Mouse (Mus musculus) midbrain, embryonic 15.5 days (tissue): ENCODE measurements at regions not wholly inside any gene's neighbourhood (a gene's known extent, or its start where the extent isn't known, plus 50 kb on each side); places are given as distances from the start of the nearest gene placed in this dataset.

Source experiments
- ATAC-seq: fragments of 200-750 bp; cut with Nextera tagmentation; replicated peaks from 2 replicates; pipeline ENCODE4 v1.8.0; 2017; ENCODE audit warnings: moderate TSS enrichment
- H3K27ac ChIP-seq: fragments of 300-500 bp; sonication (generic); 2 replicates; pipeline ENCODE4 v1.5.1; 2015; ENCODE audit warnings: mild to moderate bottlenecking, inconsistent platforms
- H3K27me3 ChIP-seq: fragments of 300-500 bp; sonication (generic); replicated peaks from 2 replicates; pipeline ENCODE4 v1.6.1; 2015; ENCODE audit warnings: inconsistent platforms
- H3K36me3 ChIP-seq: fragments of 300-500 bp; sonication (generic); replicated peaks from 2 replicates; pipeline ENCODE4 v1.6.1; 2015; ENCODE audit warnings: inconsistent platforms
- H3K4me1 ChIP-seq: fragments of 300-500 bp; sonication (generic); 2 replicates; pipeline ENCODE4 v1.6.1; 2015; ENCODE audit warnings: inconsistent platforms
- H3K4me2 ChIP-seq: fragments of 300-500 bp; sonication (generic); 2 replicates; pipeline ENCODE4 v1.6.1; 2015; ENCODE audit warnings: inconsistent platforms, mild to moderate bottlenecking, moderate library complexity
- H3K4me3 ChIP-seq: fragments of 300-500 bp; sonication (generic); 2 replicates; pipeline ENCODE4 v1.5.1; 2015; ENCODE audit warnings: mild to moderate bottlenecking, inconsistent platforms
- H3K9ac ChIP-seq: fragments of 300-500 bp; sonication (generic); 2 replicates; pipeline ENCODE4 v1.6.1; 2015; ENCODE audit warnings: mild to moderate bottlenecking, inconsistent platforms
- H3K9me3 ChIP-seq: fragments of 300-500 bp; sonication (generic); 2 replicates; pipeline ENCODE4 v1.6.1; 2016; ENCODE audit warnings: inconsistent platforms
- WGBS: fragments of 180-500 bp; shearing (Covaris S2); methylation state at CpG from one replicate; pipeline ENCODE4 v1.1.7; 2015; ENCODE audit warnings: mixed read lengths; 5-methylcytosine and 5-hydroxymethylcytosine counted together

DNA sequence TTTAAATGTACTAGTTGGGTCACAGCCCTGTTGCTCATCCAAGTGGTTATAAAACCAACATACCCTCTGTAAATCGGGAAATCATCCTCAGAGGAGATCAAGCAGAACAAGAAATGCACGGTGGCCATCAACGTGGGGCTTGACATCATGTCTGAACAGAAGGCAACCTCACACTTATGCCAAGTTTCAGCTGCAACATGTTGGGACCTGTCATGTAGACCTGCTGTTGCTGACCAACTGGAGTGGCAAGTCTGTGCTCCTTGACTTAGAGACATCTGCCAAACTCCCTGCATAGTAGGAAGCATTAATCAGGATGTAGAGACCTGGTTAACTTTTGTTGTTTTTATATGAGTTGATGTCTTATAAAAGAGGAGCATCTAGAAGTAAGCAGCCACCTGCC is 244.0 kb upstream of the Fam98a start:
- WGBS, result 92% methylated on average over 3 of the region's 3 CpGs
- Histone ChIP-seq H3K9ac (no peak overlapping the region), H3K4me3 (no peak overlapping the region), H3K27ac (no peak overlapping the region), H3K27me3 (no peaks in the 10 kb centered on the region), H3K4me1 (no peaks in the 10 kb centered on the region), H3K4me2 (no peak overlapping the region), H3K9me3 (no peaks in the 10 kb centered on the region), H3K36me3 (no peaks in the 10 kb centered on the region)
- no peak for ATAC-seq

DNA sequence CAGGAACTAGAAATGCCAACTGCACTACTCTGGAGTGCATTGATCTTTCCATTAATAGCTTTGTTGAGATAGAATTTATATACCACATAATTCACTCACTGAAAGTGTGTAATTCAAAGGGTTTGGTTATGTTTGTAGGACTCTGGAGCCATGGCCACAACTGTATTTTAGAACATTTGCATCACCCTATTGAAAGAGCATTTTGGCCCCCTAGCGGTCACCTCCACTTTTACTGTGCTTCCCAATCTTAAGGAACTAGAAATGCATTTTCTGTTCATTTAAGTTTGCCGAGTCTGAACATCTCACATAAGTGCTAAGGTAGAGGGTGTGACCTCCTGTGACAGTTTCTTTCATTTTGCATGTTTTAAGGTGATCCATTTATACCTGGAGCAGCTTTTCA is 228.0 kb upstream of the Fam98a start:
- Histone ChIP-seq H3K9me3 (no peaks in the 10 kb centered on the region), H3K4me3 (no peak overlapping the region), H3K4me1 (no peaks in the 10 kb centered on the region), H3K4me2 (no peak overlapping the region), H3K9ac (no peak overlapping the region), H3K27ac (no peak overlapping the region), H3K27me3 (no peaks in the 10 kb centered on the region), H3K36me3 (no peaks in the 10 kb centered on the region)
- 39% methylated on average over 2 of the region's 2 CpGs for WGBS
- ATAC-seq, result no peak

DNA sequence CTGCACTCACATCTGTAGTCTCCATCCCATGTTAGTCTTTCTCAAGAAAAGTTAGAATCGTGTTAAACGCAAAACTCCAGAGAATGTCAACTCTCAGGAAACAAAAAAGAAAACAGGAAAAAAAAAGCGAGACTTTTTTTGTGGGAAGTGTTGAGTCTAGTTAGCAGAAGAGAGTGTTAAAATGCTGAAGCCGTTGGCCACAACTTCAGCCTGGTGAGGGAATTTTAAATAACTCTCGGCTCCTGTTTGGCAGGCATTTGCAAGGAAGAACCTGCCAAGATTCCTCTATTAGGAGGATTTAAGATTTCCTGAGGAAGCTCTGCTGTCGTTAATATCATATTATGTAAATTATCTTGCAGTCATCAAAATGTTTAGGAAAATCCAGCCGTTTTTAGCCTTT is 224.9 kb upstream of the Fam98a start:
- H3K27ac ChIP-seq, result no peak overlapping the region
- no peak overlapping the region for H3K9ac ChIP-seq
- H3K4me3 ChIP-seq, result no peak overlapping the region
- H3K4me1 ChIP-seq, result no peaks in the 10 kb centered on the region
- no peak for ATAC-seq
- WGBS, result 82% methylated on average over 7 of the region's 7 CpGs
- H3K36me3 ChIP-seq, result no peaks in the 10 kb centered on the region
- no peak overlapping the region for H3K4me2 ChIP-seq
- no peaks in the 10 kb centered on the region for H3K27me3 ChIP-seq
- no peaks in the 10 kb centered on the region for H3K9me3 ChIP-seq

DNA sequence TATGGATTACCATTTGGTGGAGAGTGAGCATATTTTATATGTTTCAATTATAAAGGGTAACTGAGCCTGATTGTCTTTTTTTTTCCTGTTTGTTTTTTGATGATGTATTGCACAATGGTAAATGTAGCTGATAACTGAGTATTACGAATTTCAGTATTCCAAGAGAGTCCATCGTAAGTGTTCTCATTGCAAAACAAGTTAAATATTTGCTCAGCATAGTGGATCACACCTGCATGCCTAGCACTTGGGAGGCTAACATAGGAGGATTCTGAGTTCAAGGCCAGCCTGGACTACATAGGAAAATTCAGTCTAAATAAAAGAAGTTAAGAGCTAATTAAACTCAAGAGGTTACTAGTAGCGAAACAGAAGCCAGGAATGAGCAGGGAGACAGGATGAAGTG is 223.8 kb upstream of the Fam98a start:
- Histone ChIP-seq H3K4me3 (no peak overlapping the region), H3K27ac (no peak overlapping the region), H3K27me3 (no peaks in the 10 kb centered on the region), H3K9ac (no peak overlapping the region), H3K4me2 (no peak overlapping the region), H3K36me3 (no peaks in the 10 kb centered on the region), H3K4me1 (no peaks in the 10 kb centered on the region), H3K9me3 (no peaks in the 10 kb centered on the region)
- ATAC-seq, result no peak
- 86% methylated on average over 3 of the region's 3 CpGs for WGBS

DNA sequence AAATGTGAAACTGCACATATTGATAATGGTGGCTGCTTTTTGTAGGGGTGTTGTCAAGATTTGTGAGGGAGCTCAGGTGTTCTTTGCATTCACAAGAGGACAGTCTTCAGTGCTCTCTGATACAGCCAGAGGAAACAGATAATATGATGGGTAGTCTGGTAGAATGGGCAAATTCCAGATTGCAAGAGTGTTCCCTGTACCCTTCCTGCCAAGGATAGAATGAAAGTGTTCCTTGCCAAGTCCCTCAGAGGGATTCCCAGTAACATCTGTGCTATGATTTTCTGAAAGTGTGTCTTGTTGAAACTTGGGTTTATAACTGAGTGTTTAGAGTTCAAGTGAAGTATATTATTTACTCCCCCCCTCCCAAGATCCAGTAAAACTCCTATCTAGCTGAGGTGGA is 221.1 kb upstream of the Fam98a start:
- no peaks in the 10 kb centered on the region for H3K9me3 ChIP-seq
- ATAC-seq, result no peak
- H3K9ac ChIP-seq, result no peak overlapping the region
- H3K4me1 ChIP-seq, result no peaks in the 10 kb centered on the region
- no peak overlapping the region for H3K4me3 ChIP-seq
- no peaks in the 10 kb centered on the region for H3K27me3 ChIP-seq
- no peaks in the 10 kb centered on the region for H3K36me3 ChIP-seq
- H3K27ac ChIP-seq, result no peak overlapping the region
- H3K4me2 ChIP-seq, result no peak overlapping the region

DNA sequence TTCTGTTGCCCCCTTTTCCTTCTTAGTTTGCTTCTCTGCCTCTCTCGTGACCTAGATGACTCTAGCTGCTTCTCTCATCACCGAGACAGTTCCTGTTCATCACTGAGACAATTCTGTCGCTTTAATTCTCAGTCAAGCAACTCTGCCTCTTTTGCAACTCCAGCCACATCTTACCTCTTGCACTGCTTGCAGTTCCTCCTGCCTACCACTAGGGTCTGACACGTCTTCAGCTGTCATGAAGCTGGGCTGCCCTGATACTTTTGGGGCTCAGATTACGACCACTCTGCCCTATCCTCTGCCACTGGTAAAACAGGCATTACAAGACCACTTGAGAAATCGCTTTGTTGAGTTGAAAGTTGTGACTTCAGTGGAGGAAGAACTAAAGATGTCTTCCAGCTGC is 216.9 kb upstream of the Fam98a start:
- H3K27ac ChIP-seq, result no peak overlapping the region
- WGBS, result 84% methylated on average over 6 of the region's 6 CpGs
- no peaks in the 10 kb centered on the region for H3K27me3 ChIP-seq
- no peaks in the 10 kb centered on the region for H3K4me1 ChIP-seq
- H3K4me3 ChIP-seq, result no peak overlapping the region
- H3K9ac ChIP-seq, result no peak overlapping the region
- ATAC-seq, result no peak
- H3K36me3 ChIP-seq, result no peaks in the 10 kb centered on the region
- H3K4me2 ChIP-seq, result no peak overlapping the region
- no peaks in the 10 kb centered on the region for H3K9me3 ChIP-seq

DNA sequence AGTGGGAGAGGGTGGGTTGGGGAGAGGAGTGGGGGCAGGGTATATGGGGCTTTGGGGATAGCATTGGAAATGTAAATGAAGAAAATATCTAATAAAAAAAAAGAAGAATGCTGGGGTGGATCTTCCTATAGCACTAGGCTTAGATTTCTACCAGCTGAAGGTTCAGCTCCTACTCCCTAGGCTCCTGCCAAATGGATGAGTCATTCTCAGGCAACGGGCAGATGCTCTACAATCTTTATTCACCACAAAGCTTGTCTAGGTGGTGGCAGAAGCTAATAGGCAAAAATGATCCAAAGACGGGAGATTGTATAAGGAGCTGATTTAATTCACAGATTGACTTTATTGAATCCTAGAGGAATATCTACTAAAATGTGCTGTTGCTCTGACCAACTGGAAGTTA is 211.6 kb upstream of the Fam98a start:
- no peak overlapping the region for H3K27ac ChIP-seq
- H3K4me1 ChIP-seq, result no peaks in the 10 kb centered on the region
- 92% methylated on average over 2 of the region's 2 CpGs for WGBS
- H3K27me3 ChIP-seq, result no peaks in the 10 kb centered on the region
- no peaks in the 10 kb centered on the region for H3K9me3 ChIP-seq
- H3K9ac ChIP-seq, result no peak overlapping the region
- H3K4me2 ChIP-seq, result no peak overlapping the region
- ATAC-seq, result no peak
- H3K36me3 ChIP-seq, result no peaks in the 10 kb centered on the region
- no peak overlapping the region for H3K4me3 ChIP-seq

DNA sequence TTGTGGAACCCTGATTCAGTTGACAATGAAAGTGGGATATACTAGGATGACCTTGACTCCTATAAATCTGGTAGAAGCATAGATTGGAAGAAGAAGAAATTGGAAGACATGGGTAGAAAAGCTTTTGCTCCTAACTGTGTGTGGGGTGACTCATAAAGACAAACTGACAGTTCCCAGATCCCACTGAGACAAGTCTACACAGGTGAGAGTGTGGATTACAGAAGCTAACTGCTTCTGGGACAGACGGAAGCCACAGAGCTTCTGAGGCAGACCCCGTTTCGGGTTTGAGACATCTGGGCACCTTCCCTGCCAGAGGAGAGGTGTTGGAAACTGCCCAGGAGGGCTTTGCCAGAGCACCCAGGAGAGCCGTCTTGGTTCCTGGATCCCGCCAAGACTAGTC is 204.7 kb upstream of the Fam98a start:
- no peak overlapping the region for H3K27ac ChIP-seq
- WGBS, result 94% methylated on average over 5 of the region's 5 CpGs
- no peak for ATAC-seq

DNA sequence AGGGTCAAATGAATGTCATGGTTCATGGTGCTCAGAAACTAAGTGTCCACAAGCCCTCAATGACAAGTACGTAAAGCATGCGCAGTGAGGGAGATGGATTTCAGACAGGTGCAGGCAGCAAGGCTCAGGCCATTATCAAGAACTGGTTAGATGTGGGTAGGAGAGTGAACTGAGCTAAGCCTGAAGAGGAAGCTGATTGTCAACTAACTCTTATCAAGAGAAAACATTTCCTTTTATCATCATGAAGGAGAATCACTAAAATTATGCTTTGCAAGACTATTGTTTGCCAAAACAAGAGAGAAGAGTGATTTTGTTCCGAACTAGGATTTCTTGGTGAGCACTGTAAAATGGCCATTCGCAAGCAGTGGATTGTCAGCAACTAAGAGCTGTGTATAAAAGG is 164.7 kb upstream of the Fam98a start:
- H3K4me3 ChIP-seq, result no peak overlapping the region
- H3K4me2 ChIP-seq, result no peak overlapping the region
- no peak overlapping the region for H3K27ac ChIP-seq
- no peaks in the 10 kb centered on the region for H3K9me3 ChIP-seq
- H3K27me3 ChIP-seq, result no peaks in the 10 kb centered on the region
- H3K36me3 ChIP-seq, result no peaks in the 10 kb centered on the region
- ATAC-seq, result no peak
- no peaks in the 10 kb centered on the region for H3K4me1 ChIP-seq
- WGBS, result 88% methylated on average over 4 of the region's 4 CpGs
- no peak overlapping the region for H3K9ac ChIP-seq

More for the DNA sequence above, 204.7 kb upstream of the Fam98a start:
- no peak overlapping the region for H3K9ac ChIP-seq
- no peaks in the 10 kb centered on the region for H3K4me1 ChIP-seq
- H3K27me3 ChIP-seq, result no peaks in the 10 kb centered on the region
- no peak overlapping the region for H3K4me2 ChIP-seq
- no peak overlapping the region for H3K4me3 ChIP-seq
- H3K36me3 ChIP-seq, result no peaks in the 10 kb centered on the region
- no peaks in the 10 kb centered on the region for H3K9me3 ChIP-seq

DNA sequence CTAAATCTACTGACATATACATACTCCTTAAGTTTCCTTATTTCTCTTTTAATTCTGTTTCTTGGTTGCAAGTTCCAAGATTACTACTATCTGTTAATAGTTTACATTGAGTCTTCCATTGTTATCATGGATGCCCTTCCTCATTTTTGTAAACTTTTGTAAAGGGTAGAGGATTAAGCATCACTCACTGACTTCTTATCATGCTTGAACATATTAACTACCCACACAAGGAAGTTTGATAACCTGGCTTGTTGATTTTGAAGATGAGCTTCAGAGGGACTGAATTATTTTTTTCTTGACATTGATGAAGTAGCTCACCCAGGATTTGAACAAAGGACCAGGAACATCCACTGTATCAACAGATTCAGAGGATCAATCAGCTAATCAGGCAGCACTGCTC is 162.8 kb upstream of the Fam98a start:
- H3K4me3 ChIP-seq, result no peak overlapping the region
- H3K9ac ChIP-seq, result no peak overlapping the region
- H3K36me3 ChIP-seq, result no peaks in the 10 kb centered on the region
- no peak overlapping the region for H3K27ac ChIP-seq
- no peaks in the 10 kb centered on the region for H3K9me3 ChIP-seq
- ATAC-seq, result no peak
- no peak overlapping the region for H3K4me2 ChIP-seq
- no peaks in the 10 kb centered on the region for H3K4me1 ChIP-seq
- no peaks in the 10 kb centered on the region for H3K27me3 ChIP-seq

DNA sequence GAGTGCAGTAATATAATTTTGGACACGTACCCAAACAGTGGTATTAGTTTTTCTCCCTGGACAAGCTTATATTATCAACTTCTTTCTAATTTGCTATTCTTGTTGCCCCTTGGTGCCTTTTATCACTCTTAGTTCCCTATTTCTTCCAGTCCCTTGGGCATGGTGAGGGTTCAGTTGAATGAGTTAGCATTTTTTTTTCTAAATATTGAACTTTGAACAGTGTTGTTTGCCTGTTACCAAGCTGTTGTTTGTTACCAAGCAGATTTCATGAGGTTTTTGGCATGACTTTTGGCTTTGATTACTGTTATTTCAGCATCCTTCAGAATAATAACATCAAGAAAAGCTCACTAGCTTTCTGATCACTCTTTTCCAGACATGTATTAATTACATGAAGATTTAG is 162.3 kb upstream of the Fam98a start:
- no peaks in the 10 kb centered on the region for H3K4me1 ChIP-seq
- no peak overlapping the region for H3K27ac ChIP-seq
- no peak for ATAC-seq
- no peak overlapping the region for H3K4me3 ChIP-seq
- H3K4me2 ChIP-seq, result no peak overlapping the region
- H3K27me3 ChIP-seq, result no peaks in the 10 kb centered on the region
- H3K9ac ChIP-seq, result no peak overlapping the region
- WGBS, result 90% methylated on average over 1 of the region's 1 CpGs
- no peaks in the 10 kb centered on the region for H3K9me3 ChIP-seq
- no peaks in the 10 kb centered on the region for H3K36me3 ChIP-seq

DNA sequence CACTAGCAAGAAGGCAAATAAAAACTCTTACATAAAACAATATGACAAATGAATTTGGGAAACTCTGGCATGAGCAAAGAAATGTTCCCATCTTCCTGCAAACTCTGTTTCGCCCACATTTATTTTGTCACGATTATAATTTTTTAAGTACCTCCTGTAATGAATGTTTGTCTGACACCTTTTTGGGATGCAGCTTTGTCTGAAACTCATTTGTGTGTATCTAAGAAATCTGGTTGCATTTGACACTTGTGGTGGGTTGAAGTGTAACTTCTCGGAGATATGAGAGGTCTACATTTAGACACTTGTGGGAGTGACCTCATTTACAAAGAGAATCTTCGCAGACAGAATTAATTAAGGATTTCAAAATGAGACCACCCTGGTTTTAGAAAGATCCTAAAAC is 155.9 kb upstream of the Fam98a start:
- Histone ChIP-seq H3K4me3 (no peak overlapping the region), H3K4me1 (no peaks in the 10 kb centered on the region), H3K27ac (no peak overlapping the region), H3K27me3 (no peaks in the 10 kb centered on the region), H3K9ac (no peak overlapping the region), H3K36me3 (no peaks in the 10 kb centered on the region), H3K9me3 (no peaks in the 10 kb centered on the region), H3K4me2 (no peak overlapping the region)
- 91% methylated on average over 4 of the region's 4 CpGs for WGBS
- ATAC-seq, result no peak

DNA sequence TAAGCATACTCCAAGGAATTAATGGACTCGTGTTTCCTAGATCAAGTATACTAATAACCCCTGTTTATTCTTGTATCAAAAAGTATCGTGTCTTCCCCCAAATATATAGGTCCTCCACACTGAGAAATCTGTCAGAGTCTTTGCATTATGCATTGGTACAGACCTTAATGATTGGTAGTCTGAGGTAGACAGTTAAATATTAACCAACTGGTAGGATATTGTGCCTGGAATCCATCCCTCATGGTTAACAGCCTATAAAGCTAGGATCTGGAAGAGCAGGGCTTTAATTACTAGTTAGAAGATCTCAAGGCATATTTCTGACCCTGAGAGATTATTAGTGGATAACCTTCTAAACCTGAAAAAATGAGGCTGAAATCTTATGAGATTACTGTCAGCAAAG is 153.6 kb upstream of the Fam98a start:
- no peak for ATAC-seq
- 83% methylated on average over 2 of the region's 2 CpGs for WGBS
- Histone ChIP-seq H3K9me3 (no peaks in the 10 kb centered on the region), H3K4me3 (no peak overlapping the region), H3K27ac (no peak overlapping the region), H3K4me1 (no peaks in the 10 kb centered on the region), H3K4me2 (no peak overlapping the region), H3K9ac (no peak overlapping the region), H3K36me3 (no peaks in the 10 kb centered on the region), H3K27me3 (no peaks in the 10 kb centered on the region)

DNA sequence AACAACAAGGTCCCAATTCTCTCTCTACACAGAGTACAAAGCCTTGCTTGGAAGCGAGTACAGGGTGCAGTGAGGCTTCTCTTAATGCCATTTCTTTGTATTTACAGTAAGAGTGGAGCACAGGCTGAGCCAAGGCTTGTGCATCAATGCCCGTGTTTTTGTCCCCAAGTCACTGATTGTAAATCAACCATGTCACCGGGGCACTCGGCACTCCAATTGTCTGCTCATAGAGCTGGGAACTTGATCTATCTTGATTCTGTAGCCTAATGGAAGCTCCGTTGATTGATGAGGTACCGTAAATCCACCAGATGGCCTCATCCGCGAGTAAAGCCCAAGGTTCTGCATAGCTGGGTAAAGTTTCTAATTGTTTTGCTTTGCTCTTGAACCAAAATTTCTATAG is 152.1 kb upstream of the Fam98a start:
- no peak for ATAC-seq
- H3K27ac ChIP-seq, result no peak overlapping the region

More for the DNA sequence above, 152.1 kb upstream of the Fam98a start:
- no peaks in the 10 kb centered on the region for H3K27me3 ChIP-seq
- WGBS, result 86% methylated on average over 8 of the region's 8 CpGs
- no peaks in the 10 kb centered on the region for H3K36me3 ChIP-seq
- H3K9me3 ChIP-seq, result no peaks in the 10 kb centered on the region
- no peak overlapping the region for H3K4me2 ChIP-seq
- no peaks in the 10 kb centered on the region for H3K4me1 ChIP-seq
- no peak overlapping the region for H3K9ac ChIP-seq
- no peak overlapping the region for H3K4me3 ChIP-seq
